Mouse (Mus musculus): Measurements from ENCODE around the gene Csdc2. TPM values are rescaled to one million over a fixed set of nuclear protein-coding genes. Genes with fewer than 3 reads are reported as not detected.
"Not testable (repeated sequence)": the region's sequence is repeated elsewhere in the genome, so short reads cannot be mapped to it uniquely, and the experiment has no call there.

Csdc2 gene
- 10 to 100 TPM in 2 of 4 experiments, 1 to 10 TPM in 2; 8.6 to 33.7 (median 19.6) TPM for total RNA-seq (2022)

DNA sequence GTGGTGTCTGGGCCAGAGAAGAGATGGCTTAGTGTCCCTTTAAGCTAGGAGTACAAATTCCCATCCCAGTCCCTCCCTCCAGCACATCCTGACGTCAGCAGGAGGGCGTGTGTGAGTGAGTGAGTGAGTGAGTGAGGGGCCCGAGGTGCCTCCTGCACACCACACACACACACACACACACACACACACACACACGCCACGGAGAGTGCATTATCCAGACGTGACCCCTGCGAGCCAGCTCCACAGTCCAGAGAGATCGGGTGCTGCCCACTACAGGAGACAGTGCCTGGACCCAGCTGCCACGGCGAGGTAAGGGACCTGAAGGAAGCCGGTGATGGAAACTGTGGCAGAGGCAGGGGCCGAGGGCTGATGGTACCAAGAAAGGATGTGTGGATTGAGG is at the start of gene Csdc2:
TSS of gene Csdc2 (plus strand) at position 81 of the 400 bp plus-strand sequence.
- no peak for DNase-seq

DNA sequence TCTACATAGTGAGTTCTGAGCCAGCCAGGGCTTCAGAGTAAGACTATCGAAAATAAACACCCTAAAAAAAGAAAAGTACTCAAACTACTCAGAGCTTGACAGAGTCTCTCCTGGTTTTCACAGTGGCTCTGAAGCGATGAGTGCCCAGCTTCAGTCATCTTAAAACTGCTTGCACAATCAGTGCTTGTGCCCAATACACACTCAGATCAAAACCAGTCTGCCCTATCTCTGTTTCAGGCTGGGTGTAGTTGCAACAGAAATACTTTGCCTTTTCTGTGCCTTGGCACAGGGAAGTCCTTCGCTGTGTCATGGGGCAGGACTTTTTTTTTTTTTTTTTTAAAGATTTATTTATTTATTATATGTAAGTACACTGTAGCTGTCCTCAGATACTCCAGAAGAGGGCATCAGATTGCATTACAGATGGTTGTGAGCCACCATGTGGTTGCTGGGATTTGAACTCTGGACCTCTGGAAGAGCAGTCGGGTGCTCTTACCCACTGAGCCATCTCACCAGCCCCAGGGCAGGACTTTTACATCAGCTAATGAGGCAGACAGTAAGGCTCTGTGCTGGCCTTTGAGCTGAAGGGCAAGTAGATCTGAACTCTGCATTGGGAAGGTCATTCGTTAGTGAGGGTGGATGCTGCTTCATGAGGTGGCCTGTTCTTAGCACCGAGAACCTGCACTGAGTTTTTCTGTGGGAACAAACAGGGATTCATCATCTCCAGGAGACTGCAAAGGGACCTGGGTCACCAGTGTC is 49.6 kb upstream of the Csdc2 start:
- no peak for DNase-seq

DNA sequence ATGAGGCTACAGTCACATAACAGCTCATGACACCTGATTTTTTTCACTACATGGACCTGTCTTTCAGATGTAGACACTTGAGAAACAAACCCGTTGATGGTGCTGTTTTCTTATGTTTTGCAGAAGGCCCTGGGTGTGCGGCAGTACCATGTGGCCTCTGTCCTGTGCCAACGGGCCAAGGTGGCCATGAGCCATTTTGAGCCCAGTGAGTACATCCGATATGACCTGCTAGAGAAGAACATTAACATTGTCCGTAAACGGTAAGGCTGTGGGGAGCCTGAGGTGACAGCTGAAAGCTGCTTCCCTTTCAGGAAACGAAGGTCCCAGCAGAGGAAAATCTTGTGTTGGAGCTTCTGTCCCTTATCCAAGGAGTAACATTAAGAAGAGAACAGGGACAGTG is 47.4 kb upstream of the Csdc2 start:
- DNase-seq = no peak

DNA sequence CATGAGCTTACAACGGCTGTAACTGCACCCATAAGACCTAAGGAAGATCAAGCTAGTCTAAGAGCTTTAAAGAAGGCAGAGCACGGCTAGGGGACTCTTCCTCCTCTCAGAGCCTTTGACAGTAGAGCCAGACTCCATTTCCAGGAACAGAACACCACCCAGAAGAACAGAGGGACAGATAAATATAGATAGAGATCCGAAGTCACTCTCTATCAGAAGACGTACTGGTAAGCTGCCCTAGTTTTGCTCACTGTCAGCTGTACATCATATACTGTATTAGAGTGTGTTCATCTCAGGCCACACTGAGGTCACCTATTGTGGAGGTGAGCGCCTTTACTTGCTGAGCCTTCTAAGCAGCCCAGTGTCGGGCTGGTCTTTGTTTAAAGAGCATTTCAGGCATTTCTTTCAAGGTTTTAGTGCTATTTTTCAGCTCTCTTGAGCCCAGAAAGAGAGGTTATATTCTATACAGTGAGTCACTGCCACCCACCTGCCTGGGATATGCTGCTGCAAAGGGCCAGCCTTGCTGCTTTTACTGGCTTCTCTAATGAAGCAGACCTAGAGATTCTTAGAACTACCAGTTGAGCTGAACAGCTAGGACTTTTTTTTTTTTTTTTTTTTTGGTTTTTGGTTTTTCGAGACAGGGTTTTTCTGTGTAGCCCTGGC is 45.3 kb upstream of the Csdc2 start:
- no peak for DNase-seq

DNA sequence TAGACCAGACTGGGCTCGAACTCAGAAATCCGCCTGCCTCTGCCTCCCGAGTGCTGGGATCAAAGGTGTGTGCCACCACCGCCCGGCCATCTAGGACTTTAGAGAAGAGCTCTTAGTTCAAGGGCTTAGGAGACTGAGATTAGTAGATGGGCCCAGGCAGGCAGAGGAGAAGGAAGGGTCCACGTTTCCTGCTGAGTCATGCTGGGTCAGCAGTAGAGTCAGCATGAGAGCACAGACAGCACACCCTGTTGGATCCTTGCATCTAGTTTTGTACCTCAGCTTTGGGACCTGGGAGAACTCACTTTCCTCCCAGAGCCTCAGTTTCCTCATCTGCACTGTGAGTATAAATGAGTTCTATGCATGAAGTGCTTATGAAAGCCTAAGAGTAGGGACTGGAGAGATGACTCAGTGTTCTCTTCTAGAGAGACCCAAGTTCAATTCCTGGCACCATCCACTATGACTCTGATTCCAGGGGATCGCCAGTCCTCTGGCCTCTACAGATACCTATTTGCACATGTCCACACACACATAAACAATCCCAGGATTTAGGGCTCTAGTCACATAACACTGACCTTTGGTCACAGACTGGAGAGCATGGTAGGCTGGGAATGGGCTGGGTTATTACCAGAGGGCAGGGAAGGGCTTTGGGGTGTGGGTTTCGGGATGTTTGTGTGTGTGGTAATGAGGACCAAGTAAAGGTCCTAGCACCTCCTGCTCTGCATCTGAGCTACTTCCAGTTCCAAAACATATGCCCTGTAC is 44.6 kb upstream of the Csdc2 start:
- no peak for DNase-seq

DNA sequence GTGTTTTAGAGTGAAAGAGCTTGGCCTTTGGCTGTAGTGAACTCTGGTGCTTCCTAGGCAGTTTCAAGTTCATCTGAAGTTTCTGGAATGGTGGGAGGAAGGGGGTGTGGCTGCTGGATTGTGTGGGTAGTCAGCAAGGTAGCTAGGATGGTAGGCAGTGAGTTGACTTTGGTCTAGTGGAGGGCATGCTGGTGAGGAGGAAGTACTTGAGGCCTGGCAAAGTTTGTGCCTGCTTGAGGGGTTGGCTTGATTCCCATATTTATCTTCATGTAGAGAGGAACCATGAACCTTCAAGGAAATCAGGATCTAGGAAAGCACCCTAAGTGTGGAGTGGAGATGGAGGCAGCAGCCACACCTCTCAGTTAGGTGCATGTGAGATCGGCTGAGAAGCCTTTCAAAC is 42.6 kb upstream of the Csdc2 start:
- no peak for DNase-seq

DNA sequence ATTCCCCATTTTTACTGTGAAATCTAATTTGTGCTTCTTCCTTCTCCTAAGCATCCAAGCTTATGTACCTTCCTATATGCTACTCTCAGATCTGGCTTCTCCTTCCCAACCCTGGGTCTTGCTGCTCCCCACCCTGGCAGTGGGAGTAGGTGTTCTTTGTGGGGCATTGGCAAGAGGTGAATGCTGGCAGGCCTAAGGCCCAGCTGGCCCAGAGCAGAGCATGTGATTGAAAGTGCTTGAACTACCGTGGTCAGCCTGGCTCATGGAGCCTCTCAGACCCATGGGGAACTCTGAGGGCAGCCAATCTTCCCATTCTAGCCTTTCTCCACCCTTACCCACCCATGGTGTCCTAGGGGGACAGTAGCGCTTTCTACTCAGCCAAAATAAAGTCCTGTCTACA is 40.2 kb upstream of the Csdc2 start:
- DNase-seq = no peak

DNA sequence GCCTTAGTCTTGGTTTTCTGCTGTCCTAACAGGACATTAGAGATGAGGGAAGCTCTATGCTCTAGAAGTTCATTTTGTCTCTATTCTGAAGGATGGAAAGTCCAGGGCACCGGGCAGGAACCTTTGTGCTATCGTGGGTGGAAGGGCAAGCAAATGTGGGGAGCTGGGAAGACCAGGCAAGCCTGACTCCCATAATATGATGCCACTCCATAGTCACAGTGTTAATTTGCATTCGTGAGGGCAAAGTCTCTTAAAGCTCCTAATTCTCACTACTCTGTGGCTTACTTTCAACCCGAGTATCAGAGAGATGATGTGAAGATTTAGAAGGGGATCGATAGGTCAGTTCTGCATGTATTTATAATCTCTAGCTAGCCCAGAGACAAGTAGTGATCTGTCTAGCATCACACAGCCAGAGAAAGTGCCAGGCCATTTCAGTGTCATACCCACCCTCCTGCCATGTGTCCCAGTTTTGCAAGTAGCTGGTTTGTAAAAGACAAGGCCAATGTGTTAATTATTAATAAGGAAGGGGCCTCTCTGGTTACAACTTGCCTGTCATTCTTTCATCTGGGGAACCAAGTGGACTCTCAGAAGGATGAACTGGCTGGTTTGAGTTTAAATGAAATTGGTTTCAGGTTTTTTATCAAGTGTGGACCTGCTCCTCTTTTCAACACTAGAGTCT is 38.8 kb upstream of the Csdc2 start:
- DNase-seq = no peak

DNA sequence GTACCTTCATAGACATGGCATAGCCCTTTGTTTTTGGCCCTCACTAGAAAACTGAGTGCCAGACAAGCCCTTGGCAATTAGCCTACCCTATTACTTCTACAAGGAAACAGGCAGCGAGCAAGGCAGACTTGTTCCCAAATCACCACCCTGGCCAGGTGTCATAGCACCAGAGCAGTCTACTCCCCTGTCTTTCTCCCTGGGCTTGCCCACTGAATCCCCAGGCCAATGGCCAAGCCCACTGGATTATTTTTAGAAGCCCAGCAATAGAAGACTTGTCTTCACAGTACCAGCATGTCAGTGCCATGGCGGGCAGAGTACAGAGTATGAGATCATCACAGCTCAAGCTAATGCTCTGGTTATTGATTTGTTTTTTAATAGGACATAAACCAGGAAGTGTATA is 37.8 kb upstream of the Csdc2 start:
- no peak for DNase-seq

DNA sequence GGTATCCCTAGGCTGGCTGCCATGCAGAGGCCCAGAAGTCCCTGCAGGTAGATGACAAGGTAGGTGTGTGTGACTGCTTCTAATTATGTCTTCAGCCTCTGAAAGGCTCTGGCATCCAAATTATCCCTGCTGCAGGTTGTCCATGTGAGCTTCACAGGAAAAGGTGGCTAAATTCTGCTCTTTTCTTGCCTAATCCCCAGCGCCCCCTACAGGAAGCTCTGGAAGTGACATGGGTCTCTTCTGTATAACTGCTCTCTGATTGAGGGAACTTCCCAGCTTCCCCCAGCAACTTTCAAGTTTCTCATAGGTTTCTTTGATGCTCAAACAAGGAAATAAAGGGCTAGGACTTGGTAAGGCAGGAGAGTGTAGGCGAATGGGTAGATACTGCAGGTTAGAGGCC is 31.6 kb upstream of the Csdc2 start:
- no peak for DNase-seq

DNA sequence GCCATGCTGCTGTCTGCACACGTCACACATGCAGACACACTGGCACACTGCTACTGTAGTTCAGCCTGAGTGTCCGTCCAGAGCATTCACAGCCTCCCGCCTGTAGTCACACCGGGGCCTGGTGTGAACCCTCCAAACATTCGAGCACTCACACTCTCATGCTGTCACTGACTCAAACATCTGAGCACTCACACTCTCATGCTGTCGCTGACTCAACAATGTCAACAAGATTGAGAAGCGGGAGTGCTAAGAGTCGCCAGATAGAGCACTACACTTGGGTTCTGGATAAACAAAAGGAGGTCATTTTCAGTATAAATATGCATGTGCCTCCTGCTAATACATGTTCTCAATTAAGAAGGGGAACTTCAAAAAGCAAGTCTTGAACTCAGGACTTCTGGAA is 28.6 kb upstream of the Csdc2 start:
- no peak for DNase-seq

DNA sequence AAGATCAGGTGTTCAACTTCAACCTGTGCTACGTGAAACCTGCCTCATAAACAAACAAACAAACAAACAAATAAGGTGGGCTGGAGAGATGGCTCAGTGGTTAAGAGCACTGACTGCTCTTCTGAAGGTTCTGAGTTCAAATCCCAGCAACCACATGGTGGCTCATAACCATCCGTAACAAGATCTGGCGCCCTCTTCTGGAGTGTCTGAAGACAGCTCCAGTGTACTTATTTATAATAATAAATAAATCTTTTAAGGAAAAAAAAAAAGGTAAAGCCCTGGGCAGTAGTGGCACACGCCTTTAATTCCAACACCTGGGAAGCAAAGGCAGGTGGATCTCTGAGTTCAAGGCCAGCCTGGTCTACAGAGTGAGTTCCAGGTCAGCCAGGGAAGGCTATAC is 27.8 kb upstream of the Csdc2 start:
- not testable (repeated sequence) for DNase-seq

DNA sequence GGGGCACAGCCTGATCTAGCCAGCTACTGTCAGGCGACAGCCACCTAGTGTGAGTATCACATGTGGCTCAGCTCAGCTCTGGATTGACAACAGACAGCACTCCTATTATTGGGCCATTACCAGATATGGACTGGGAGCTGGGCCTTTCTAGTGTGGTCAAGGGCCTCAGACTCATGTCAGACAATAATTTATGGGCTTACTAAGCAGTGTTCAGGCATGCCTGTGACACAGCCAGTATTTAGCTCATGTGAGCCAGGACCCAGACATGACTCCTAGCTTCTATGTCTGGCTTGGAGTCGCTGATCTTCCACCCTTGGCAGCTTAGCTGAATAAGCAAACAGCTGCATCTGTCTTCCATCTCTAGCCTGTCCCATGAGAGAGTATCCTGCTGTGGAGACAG is 24.1 kb upstream of the Csdc2 start:
- DNase-seq = no peak

DNA sequence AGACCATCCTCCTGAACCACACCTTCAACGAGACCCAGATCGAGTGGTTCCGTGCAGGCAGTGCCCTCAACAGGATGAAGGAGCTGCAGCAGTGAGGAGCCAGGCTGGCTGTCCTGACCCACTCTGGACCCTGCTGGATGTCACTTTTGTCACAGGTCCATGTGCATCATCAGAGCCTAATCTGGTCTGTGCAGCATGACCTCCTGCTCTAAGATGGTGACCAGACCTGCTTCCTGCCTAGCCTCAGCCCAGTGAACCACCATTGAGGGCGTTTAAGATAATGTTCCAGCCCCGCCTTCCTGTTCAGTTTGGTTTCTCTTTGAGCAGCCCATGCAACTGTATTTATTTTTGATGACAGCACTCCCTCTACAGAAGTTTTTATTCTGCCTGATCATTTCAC is 21.9 kb upstream of the Csdc2 start:
- no peak for DNase-seq

DNA sequence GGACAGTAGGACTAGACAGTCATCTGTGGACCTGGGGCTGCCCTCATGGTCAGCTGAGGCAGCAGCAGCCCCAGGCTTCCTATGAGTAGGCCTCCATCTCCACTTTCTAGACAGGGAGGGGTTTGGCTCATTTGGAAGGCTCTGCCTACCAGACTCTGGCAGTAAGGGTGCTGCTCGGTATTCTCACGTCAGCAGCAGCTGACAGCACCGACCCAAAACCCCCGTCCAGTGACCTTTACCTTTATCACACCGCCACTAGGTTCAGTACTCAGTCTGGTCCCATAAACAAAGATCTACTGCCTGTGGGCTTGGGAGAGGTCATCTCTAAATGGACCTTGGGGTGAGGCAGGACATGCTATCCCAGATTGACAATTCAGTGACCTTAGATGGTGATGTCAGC is 20.9 kb upstream of the Csdc2 start:
- no peak for DNase-seq

DNA sequence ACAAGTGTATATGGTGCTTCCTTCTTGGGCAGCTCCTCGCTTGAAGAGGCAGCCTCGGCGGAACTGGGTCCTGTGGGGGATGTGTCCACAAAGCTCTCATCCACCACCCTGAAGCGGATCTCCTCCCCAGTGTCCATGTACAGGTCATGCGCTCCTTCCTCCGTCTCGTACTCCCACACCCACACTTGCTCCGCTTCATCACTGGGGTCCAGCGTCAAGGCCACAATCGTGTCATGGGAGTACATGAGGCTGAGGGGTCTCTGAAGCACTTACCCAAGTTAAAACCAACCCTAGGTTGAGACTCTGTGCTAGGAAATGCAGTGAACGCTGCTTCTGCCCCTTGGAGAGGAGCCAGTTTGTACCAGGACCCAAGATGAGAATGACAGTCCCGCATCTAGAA is 19.4 kb upstream of the Csdc2 start:
- DNase-seq = no peak

DNA sequence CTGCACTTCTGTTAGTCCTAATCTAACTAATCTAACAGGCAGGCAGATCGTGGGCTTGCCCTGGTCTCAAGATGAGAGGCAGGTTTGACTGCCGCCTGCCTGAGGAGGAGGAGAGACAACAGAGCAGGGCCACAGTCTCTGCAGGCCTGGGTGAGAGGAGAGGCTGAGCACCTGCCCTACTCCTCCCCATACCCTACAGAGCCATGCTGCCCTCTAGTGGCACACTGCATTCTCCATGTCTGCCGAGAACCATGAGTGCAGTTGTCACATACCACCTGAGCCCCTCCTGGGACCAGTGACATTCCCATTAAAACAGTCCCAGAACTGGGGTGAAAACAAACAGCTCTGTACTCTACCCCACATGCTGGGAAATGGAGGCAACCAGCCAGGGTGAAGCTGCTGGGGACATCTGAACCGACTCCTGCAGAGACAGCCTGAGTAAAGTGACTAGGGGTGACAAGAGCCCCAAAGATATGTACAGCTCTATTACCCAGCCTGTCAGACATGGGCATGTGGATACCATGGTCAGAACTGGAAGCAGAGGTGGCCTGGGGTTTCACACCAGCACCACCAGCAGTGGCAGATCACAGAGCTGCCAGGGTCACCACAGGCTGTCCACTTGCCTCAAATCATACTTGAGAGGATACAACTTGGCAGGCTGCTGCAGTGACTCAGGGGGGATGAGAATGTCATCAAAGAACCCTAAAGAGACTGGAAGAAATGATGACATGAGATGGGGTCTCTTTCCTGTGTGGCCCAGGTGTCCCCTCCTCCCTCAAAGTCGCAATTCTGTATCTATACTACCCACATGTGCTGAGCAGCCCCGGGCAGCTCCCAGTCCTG is 18.7 kb upstream of the Csdc2 start:
- peak; percentile 57 for DNase-seq

DNA sequence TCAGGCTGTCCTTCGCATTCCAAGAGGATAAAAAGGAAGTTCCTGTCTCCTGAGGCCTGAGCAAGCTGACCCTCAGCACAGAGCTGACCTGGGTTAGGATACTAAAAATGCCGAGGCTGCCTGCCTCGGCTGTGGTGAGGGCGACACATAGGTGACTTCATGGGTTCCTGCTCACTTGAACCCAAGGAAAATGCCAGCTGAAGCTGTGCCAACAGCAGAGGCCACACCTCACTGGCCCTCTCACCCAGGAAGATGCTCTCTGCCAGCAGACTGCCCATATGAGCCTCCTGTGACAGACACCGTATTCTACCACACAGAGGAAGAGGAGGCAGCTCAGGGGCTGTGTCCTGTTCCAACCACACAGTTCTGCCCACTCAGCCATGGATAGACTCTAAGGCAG is 17.5 kb upstream of the Csdc2 start:
- no peak for DNase-seq

DNA sequence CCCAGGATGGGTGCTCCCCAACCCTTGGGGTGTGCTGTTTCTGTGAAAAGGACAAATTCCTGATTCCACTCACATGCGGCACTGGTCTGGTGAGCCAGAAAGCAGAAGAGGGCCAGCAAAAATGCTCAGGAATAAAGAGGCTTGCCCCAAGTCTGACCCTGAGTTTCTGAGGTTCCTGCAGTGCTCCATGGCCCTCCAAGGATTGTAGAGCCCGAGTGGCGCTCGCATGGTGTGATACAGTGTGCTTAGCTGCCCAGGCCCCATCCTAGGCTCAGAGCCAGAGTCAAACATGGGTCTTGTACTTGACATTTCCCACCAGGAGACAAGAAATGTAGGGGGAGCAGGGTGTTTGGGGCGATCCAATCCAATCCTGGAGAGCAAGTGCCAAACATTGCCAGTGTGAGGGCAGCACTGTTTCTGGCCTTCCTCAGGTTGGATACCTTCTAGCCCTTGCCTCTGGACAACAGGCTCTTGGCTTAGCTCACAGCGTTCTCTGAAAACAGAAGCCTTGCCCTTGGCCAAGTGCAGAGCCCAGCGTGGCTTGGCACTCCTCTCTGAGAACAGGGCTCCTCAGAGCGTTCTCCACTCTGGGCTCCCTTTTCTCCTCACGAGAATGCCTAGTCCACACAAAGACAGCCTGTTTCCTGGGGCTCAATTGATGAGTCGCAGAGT is 15.9 kb upstream of the Csdc2 start:
- DNase-seq = no peak

DNA sequence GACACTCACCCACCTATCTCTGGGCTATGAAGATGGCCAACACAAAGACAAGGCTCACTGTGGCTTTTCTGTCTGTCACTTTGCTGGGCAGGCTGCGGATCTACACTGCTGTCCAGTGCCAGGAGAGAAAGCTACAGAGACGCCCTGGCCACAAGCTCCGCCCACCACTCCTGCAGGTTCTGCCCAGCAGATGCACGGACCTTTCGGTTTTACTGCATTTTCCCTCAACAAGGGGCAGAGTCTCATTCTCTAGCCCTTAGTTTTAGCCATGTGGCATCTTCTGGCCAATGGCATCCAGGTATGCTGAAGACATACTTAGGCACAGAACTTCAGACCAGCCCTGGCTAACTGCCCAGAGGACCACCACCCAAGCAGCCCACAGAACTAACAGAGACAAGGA is 15.3 kb upstream of the Csdc2 start:
- DNase-seq = no peak

DNA sequence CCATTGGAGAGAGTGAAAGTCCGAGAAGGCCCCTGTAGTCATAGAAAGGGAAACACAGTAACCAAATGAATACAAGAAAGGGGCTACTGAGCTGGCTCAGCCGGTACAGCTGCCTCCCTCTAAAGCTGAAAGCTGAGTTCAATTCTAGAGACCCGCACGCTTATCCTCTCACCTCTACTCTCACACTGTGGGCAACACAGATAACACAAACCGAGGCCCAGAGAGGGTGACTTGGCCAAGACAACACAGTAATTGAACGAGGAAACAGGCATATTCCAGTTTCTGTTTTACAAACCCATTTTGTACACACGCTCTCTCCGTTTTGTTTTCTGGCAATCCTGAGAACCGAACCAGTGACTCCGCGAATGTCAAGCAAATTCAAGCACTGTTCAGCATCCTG is 11.6 kb upstream of the Csdc2 start:
- no peak for DNase-seq
